Mouse (Mus musculus) heart, postnatal 0 days (tissue): ENCODE measurements around the gene Baiap3. TPM values are rescaled to one million over a fixed set of nuclear protein-coding genes. Genes with fewer than 3 reads are reported as not detected.

Source experiments
- ATAC-seq: fragments of 200-750 bp; cut with Nextera tagmentation; 2 replicates; pipeline ENCODE4 v1.8.0; 2017; ENCODE audit warnings: low read depth, moderate number of reproducible peaks, moderate library complexity; ENCODE audit not compliant: insufficient read depth
- DNase-seq: peaks from one replicate; pipeline ENCODE4 v3.0.0-alpha.2; 2016; ENCODE audit warnings: low spot score
- H3K27ac ChIP-seq: fragments of 300-500 bp; sonication (generic); 2 replicates; pipeline ENCODE4 v1.5.1; 2014; ENCODE audit warnings: low read depth, mild to moderate bottlenecking
- H3K27me3 ChIP-seq: fragments of 300-500 bp; sonication (generic); 2 replicates; pipeline ENCODE4 v1.6.1; 2014; ENCODE audit warnings: low read length, mixed read lengths; ENCODE audit not compliant: control insufficient read depth, insufficient read depth
- H3K36me3 ChIP-seq: fragments of 300-500 bp; sonication (generic); replicated peaks from 2 replicates; pipeline ENCODE4 v1.6.1; 2014; ENCODE audit warnings: low read length, mixed read lengths; ENCODE audit not compliant: control insufficient read depth, insufficient read depth
- H3K4me1 ChIP-seq: fragments of 300-500 bp; sonication (generic); 2 replicates; pipeline ENCODE4 v1.6.1; 2014; ENCODE audit warnings: antibody characterized with exemption; ENCODE audit not compliant: control insufficient read depth, insufficient read depth
- H3K4me2 ChIP-seq: fragments of 300-500 bp; sonication (generic); 2 replicates; pipeline ENCODE4 v1.6.1; 2014; ENCODE audit warnings: low read depth, mild to moderate bottlenecking, low read length, moderate library complexity
- H3K4me3 ChIP-seq: fragments of 300-500 bp; sonication (generic); 2 replicates; pipeline ENCODE4 v1.5.1; 2014; ENCODE audit warnings: low read depth, low read length
- H3K9ac ChIP-seq: fragments of 300-500 bp; sonication (generic); replicated peaks from 2 replicates; pipeline ENCODE4 v1.6.1; 2014; ENCODE audit warnings: low read depth, low read length, mixed read lengths
- H3K9me3 ChIP-seq: fragments of 300-500 bp; sonication (generic); replicated peaks from 2 replicates; pipeline ENCODE4 v1.6.1; 2016; ENCODE audit warnings: low read length; ENCODE audit not compliant: control insufficient read depth
- CTCF ChIP-seq: IDR thresholded peaks from 2 replicates; pipeline ENCODE4 v1.5.1; 2016; ENCODE audit warnings: antibody characterized with exemption, control low read depth, low read depth
- EP300 ChIP-seq: IDR thresholded peaks from 2 replicates; pipeline ENCODE4 v1.6.1; 2016; ENCODE audit warnings: antibody characterized with exemption, low read depth
- WGBS: fragments of 180-500 bp; shearing (Covaris S2); extraction: QIAGEN DNeasy Blood & Tissue Kit; methylation state at CpG from one replicate; pipeline ENCODE4 v1.1.7; 2014; 5-methylcytosine and 5-hydroxymethylcytosine counted together
- polyA plus RNA-seq: library from polyadenylated mRNA; unstranded; fragments of >200 nt; fragmentation: Nextera tagmentation; extraction: Ambion mirVana; gene quantifications from 2 replicates; pipeline ENCODE4 v1.2.1, GENCODE M21; 2015
- total RNA-seq: library from RNA; depleted of rRNA; stranded (reverse); fragments of >200 nt; gene quantifications from 2 replicates; pipeline ENCODE4 v1.2.3, GENCODE M21; 2014; ENCODE audit warnings: low replicate concordance

Baiap3 gene
- total and polyA plus RNA-seq, 2 experiments from 2014 or later, result 0.22 TPM; not detected in 1

- Histone ChIP-seq H3K4me2 (no peak overlapping the region), H3K9me3 (no peaks in the 10 kb centered on the region), H3K36me3 (peaks cover 9% of the 10 kb centered on the region; the same call in 1 of the 2 replicates), H3K4me3 (no peak overlapping the region), H3K27me3 (peaks cover 25% of the 10 kb centered on the region), H3K4me1 (peaks cover 5% of the 10 kb centered on the region; the same call in 1 of the 2 replicates), H3K27ac (no peak overlapping the region), H3K9ac (no peak overlapping the region)
- TF ChIP-seq EP300 (no peak), CTCF (no peak)
- WGBS, result 63% methylated on average over 2 of the region's 2 CpGs
- DNase-seq, result no peak
- no peak for ATAC-seq
Observed at GRCm38 (mm10) chr17:25255110-25255509, 1.1 kb downstream of the Baiap3 start.

- Histone ChIP-seq H3K4me3 (no peak overlapping the region), H3K4me2 (no peak overlapping the region), H3K9ac (no peak overlapping the region), H3K9me3 (no peaks in the 10 kb centered on the region), H3K4me1 (peaks cover 5% of the 10 kb centered on the region; the same call in 1 of the 2 replicates), H3K27ac (no peak overlapping the region), H3K36me3 (0 out of 2 replicates have a peak, but pooled peaks cover 7% of the 10 kb centered on the region), H3K27me3 (peaks cover 25% of the 10 kb centered on the region)
- WGBS, result 30% methylated on average over 10 of the region's 10 CpGs
- no peak for DNase-seq
- TF ChIP-seq CTCF (no peak), EP300 (no peak)
- no peak for ATAC-seq
Observed at GRCm38 (mm10) chr17:25253760-25254159, 2.4 kb downstream of the Baiap3 start.

GRCm38 (mm10) chr17:25252643-25253042 lies 3.5 kb downstream of the Baiap3 start:
- TF ChIP-seq CTCF, result no peak
- TF ChIP-seq EP300, result no peak

GRCm38 (mm10) chr17:25250181-25250835 lies 5.9 kb downstream of the Baiap3 start:
- H3K9me3 ChIP-seq, result no peaks in the 10 kb centered on the region
- no peak for DNase-seq
- no peak overlapping the region for H3K4me2 ChIP-seq
- WGBS, result 71% methylated on average over 8 of the region's 8 CpGs
- TF ChIP-seq CTCF (no peak), EP300 (no peak)
- no peak for ATAC-seq
- no peak overlapping the region for H3K4me3 ChIP-seq
- peaks cover 17% of the 10 kb centered on the region for H3K27me3 ChIP-seq
- H3K4me1 ChIP-seq, result no peaks in the 10 kb centered on the region
- no peak overlapping the region for H3K9ac ChIP-seq
- H3K27ac ChIP-seq, result no peak overlapping the region
- no peaks in the 10 kb centered on the region for H3K36me3 ChIP-seq

More at GRCm38 (mm10) chr17:25252643-25253042, 3.5 kb downstream of the Baiap3 start:
- H3K4me3 ChIP-seq, result no peak overlapping the region
- H3K4me1 ChIP-seq, result peaks cover 5% of the 10 kb centered on the region; the same call in 1 of the 2 replicates
- no peak overlapping the region for H3K4me2 ChIP-seq
- ATAC-seq (no peak), DNase-seq (no peak)
- H3K36me3 ChIP-seq, result no peaks in the 10 kb centered on the region
- no peak overlapping the region for H3K9ac ChIP-seq
- peaks cover 25% of the 10 kb centered on the region for H3K27me3 ChIP-seq
- no peaks in the 10 kb centered on the region for H3K9me3 ChIP-seq
- H3K27ac ChIP-seq, result no peak overlapping the region
- WGBS, result 41% methylated on average over 3 of the region's 3 CpGs

GRCm38 (mm10) chr17:25248033-25248750 lies 8.0 kb downstream of the Baiap3 start:
- ATAC-seq (no peak), DNase-seq (no peak)
- H3K4me1 ChIP-seq, result no peaks in the 10 kb centered on the region
- H3K9me3 ChIP-seq, result no peaks in the 10 kb centered on the region
- no peak overlapping the region for H3K4me2 ChIP-seq
- TF ChIP-seq CTCF, result no peak
- TF ChIP-seq EP300, result no peak
- WGBS, result 71% methylated on average over 18 of the region's 18 CpGs
- H3K36me3 ChIP-seq, result peaks cover 4% of the 10 kb centered on the region
- H3K4me3 ChIP-seq, result no peak overlapping the region
- H3K27ac ChIP-seq, result no peak overlapping the region
- H3K27me3 ChIP-seq, result no peaks in the 10 kb centered on the region; the same call in 1 of the 2 replicates
- H3K9ac ChIP-seq, result no peak overlapping the region
